Mouse (Mus musculus): ENCODE data around the gene Vkorc1l1. TPM values are rescaled to one million over a fixed set of nuclear protein-coding genes. Genes with fewer than 3 reads are reported as not detected.
"Not testable (repeated sequence)": the region's sequence is repeated elsewhere in the genome, so short reads cannot be mapped to it uniquely, and the experiment has no call there.

Vkorc1l1 gene
- polyA plus RNA-seq, 1 experiment, result 64.3 TPM

DNA sequence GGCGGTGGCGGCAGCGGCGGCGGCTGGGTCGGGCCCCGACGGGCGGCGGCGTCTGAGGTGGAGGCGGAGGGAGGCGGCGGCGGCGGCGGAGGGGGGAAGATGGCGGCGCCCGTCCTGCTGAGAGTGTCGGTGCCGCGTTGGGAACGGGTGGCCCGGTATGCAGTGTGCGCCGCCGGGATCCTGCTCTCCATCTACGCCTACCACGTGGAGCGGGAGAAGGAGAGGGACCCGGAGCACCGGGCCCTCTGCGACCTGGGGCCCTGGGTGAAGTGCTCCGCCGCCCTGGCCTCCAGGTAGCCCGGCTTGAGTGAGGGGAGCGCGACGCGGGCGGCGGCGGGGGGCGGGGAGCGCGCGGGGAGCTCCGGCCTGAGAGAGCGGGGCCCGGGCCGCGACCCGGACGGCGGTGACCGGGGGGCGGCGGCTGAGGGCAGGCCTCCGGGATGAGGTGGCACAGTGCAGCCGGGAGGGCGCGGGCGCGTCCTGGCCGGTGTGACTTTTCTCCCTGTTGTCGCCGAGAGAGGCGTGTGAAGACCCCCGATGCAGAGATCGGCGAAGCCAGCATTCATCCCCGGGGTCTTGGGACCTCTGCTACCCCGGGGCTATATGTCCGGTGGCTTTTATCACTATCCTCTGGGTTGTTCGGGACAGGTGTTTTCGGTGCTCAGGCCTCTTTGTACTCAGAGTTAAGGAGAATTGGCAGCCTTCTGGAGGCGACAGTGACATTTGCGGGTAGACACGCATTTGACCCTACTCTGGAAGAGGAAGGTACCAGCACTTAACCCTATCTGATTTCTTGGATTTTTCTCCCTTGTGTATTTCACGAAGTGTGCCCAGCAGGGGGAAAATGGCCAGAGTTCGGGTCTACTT is 536 bp downstream of the Vkorc1l1 start:
- DNase-seq (ENCODE audit: low read depth), result not testable (repeated sequence)

DNA sequence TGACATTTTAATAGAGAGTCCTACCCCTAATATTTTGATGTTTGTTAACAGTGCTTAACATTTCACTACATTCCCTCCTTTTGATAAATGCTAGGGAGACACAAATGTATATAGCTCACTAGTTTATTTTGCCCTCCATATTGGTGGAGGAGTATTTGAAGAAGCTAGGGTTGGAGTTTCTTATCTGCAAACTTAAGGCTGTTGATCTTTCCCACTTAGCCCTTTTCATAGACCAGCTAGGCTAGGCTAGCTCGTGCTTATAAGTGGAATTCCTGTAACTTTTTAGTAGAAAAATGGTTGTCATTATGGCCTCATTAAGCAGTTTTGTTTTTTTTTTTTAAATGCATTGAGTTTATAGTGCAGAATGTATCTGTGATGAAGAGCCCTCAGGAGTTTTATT is 1.6 kb downstream of the Vkorc1l1 start:
- no peak for DNase-seq (ENCODE audit: low read depth)

DNA sequence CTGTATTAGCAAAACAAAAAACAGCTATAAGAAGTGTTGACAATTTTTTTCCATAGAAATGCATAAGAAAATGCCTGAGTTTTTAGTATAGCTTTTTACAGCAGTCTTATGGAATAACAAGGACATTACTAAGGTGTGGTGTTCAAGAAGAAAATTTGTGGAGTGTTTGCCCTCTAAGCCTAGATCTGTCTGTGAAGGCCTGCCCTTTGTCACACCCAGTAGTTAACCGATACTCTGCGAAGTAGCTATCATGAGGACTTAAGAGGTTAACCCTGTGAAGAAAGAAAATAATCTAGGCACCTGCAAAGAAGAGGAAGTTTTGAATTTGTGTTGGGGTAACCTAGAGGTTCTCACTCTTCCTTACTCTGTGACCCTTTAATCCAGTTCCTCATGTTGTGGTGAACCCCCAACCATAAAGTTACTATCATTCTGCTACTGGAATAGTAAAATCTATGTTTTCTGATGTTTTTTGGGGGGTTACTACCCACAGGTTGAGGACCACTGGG is 5.8 kb downstream of the Vkorc1l1 start:
- DNase-seq (ENCODE audit: low read depth), result no peak

DNA sequence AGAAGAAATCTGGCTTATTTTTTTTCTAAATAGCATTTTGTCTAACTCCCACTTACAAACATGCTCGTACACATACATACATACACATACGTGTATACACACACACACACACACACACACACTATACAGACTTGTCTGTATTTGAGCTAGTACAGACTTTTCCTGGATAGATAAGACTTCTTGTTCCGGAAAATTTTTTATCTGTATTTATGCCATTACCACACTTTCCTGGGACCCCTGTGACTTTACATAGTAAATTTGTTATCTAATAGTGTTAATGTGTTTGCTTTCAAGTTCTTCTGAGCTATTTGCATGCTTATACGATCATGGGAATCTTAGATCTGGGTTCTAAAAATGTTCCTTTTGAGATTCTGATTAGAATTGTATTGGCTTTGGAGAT is 10.4 kb downstream of the Vkorc1l1 start:
- DNase-seq (ENCODE audit: low read depth), result no peak

DNA sequence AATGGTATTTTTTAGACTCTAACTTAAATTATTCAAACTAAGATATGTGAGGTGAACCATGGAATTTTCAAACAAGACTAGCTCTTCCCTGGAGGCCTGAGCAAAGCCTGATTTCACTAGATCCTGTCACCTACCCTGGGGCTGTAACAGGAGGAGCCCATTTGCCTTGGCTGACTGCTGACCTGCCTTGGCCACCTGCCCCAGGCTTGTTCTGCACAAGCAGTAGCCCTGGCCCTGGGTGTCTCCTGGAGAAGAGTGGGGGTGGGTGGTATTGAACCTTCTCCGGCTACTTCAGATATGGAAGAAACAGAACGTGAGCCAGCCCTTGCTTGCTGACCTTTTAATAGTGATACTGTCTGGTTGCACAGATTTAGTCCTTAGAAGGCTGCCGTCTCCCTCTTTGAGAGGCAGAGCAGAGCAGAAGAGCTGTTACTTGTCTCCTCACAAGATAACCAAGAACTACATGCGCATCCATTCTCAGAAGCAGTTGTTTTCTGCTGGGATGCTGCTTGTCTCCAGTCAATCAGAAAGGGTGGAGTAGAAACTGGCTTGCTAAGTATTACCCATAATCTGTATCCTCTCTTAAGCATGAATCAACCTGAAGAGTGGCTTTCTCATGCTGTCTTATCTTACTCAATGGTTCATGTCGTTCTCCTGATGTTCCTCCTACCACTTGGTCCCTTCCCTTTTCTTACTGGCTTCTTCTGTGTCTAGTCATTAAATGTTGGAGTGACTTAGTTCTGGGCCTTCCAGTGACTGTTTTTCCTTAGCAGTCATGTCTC is 12.9 kb downstream of the Vkorc1l1 start:
- no peak for DNase-seq (ENCODE audit: low read depth)

DNA sequence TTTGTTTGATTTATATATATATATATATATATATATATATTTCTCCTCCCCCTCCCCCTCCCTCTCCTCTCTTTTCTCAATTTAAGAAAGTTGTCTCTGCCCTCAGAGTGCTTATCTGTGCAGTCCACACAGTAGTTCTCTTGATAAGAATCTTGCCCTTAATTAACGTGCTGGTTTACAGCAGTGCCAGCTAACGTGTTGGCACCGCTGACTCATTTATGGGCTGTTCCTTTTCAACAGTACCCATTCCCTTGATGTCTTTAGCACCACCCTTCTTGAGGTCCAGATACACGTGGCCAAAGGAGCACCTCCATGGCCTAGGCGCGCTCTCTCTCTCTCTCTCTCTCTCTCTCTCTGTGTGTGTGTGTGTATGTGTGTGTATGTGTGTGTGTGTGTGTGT is 14.0 kb downstream of the Vkorc1l1 start:
- no peak for DNase-seq (ENCODE audit: low read depth)

DNA sequence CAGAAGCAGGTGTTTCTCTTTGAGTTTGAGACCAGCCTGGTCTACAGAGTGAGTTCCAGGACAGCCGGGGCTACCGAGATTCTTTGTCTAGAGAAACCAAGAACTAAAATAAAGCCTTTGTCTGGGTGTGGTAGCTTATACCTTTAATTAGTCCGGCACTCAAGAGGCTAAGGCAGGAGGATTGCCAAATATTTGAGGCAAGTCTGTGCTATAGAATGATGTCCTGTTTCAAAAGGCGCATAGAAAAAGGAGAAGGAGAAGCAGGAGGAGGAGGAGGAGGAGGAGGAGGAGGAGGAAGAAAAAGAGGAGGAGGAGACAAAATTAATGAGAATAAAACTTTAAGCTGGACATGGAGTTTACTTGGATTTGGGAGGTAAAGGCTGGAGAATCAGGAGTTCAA is 21.5 kb downstream of the Vkorc1l1 start:
- no peak for DNase-seq (ENCODE audit: low read depth)

DNA sequence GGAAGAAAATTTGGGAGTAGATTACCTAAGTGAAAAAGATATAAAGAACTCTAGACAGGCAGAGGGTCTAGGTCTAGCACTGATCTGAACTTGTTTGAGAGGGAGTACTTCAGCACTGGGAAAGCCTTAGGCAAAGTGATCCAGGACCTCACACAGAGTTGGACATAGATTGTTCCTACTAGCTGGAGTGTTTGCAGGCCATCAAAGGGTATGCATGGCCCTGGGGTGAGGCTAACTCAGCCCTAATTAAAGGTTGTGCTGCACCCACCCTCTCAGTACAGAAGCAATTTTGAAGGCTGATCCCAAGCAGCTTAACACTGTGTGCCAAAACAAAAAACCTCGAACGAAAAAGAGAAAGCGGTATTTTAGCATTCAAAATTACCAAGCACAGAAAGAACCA is 24.7 kb downstream of the Vkorc1l1 start:
- no peak for DNase-seq (ENCODE audit: low read depth)

DNA sequence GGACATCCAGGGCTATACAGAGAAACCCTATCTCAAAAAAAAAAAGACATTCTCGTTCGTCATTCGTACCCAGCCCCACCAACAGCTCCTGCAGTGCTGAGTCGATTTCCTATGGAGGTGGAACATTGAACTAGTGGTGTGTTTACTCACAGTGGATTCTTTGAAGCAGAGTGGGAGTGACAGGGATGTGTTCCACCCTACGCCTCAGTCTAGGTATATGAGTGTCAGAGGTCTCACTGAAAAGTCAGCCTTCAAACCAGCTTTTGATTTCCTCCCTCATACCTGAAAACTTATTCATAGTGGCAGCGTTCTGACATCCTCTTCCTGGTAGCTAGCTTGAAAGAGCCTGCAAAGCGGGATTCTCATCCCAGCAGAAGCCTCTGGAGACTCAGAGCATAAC is 26.6 kb downstream of the Vkorc1l1 start:
- DNase-seq (ENCODE audit: low read depth), result no peak

DNA sequence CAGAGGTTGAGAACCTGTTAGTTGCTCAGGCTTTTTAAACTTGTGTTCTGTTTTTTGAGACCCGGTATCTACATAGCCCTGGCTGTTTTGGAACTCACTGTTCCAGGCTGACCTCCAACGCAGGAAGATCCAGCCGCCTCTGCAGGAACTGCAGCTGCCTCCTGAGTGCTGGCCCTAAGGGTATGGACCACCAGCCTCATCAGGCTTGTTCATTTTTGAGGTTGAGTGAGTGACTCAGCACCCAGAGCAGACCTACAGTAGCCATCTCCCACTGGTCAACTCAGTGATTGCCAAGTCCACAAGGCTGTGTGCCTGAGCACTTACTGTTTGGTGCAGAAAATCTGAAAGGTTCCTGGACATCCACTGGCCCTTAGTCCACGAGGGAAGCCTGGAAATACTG is 29.7 kb downstream of the Vkorc1l1 start:
- DNase-seq (ENCODE audit: low read depth), result no peak

DNA sequence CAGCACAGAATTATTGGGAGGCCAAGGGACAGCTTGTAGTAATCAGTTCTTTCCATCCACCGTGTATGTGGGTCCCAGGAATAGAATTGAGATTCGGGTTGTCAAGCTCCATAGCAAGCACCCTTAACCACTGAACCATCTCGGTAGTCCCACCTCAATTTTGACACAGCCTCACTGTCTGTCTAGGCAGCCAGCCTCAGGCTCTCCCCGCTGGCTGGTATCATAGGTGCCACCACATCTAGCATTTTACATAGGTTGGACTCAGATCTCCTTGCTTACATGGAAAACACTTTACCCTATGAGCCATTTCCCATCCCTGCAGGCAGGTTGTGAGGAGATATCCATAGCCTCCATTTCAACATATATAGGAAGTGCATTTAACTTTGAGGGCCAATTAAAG is 32.6 kb downstream of the Vkorc1l1 start:
- no peak for DNase-seq (ENCODE audit: low read depth)

DNA sequence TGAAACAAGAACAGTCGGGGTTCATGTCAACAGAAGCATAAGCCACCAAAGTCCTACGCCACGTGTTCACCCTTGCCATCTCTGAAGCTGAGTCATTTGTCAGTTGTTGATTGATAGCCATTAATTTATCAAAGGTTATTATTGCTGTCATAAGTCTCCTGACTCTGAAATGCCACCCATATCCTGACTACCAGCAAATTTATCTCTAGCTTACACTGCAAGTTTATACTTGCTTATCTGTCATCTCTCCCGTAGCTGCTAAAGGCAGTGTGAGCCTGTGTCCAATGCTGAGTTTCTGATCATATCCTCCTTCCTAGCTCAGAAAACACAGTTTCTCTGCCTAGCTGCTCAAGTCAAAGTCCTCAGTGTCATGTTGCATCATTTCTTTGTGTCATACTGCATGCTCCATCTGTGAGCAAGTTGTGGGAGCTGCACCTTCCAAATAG is 33.1 kb downstream of the Vkorc1l1 start:
- peak; percentile 51 for DNase-seq (ENCODE audit: low read depth)

DNA sequence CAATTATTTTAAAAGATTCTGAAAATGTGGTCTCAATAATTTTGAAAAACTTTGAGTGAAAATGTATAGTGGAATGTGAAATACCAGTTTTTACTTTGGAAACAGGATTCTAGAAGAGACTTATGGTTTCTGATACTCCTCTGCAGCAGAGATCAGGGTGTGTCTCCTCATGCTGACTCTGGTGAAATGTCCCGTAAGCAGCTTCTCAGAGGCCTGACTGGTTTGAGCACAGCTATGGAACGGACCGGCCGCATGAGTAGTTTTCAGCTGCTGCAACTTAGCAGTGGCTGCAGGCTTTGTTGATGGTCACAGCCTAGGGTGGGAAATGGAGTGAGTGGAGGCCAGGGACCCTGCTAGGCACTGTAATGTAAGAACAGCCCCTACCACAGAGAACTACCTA is 36.0 kb downstream of the Vkorc1l1 start:
- DNase-seq (ENCODE audit: low read depth), result no peak

DNA sequence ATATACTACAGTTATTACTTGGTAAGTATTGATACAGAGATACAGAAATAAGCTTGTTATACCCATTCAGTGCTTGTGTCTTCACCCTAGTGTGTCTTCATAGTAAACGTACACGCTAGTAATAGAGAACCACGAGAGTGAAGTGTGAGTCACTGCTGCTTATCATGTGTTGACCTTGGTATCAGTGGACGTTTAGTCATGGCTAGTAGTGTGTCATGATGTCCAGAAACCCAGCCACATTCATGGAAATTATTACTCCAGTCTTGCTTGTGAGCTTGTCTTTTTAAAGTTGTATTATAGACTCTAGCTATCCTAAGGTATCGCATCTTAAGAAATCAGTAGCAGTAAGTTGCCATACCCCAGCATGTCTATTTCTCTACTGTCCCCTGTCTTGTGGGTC is 36.8 kb downstream of the Vkorc1l1 start:
- no peak for DNase-seq (ENCODE audit: low read depth)

DNA sequence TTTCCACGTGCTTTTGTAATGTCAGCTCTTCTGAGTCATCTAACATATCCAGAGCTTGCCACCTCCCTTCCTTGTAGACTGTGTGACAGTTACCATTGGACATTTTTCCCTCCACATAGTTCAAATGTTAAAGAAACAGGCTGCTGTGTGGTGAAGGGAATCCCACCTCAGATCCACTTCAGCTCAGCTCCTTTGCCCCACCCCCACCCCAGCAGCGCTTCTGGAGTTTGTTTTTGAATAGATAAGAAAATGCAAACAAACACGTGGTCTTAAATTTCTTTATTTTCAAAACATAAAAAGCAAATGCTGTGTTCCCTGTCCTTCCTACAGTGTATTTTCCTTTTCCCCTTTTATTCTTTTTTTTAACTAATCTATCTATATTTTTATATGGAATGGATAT is 38.4 kb downstream of the Vkorc1l1 start:
- no peak for DNase-seq (ENCODE audit: low read depth)

DNA sequence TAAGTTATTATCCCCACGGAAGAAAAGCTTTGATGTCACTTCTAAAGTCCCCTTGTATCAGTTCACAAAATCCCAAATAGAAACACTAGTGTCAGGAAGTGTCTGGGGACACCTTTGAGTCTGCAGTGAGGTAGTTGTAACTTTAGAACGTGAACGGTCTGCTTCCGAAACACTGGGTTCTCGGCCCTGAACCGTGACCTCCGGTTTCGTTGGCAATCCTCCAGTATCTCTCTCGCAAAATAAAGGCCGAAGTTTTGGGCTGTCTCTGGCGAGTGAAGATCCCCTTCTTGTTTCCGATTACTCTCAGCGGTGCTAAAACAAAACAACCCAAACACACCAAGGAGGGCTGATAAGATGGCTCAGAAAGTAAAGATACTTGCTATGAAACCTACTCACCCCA is 47.6 kb downstream of the Vkorc1l1 start:
- no peak for DNase-seq (ENCODE audit: low read depth)

DNA sequence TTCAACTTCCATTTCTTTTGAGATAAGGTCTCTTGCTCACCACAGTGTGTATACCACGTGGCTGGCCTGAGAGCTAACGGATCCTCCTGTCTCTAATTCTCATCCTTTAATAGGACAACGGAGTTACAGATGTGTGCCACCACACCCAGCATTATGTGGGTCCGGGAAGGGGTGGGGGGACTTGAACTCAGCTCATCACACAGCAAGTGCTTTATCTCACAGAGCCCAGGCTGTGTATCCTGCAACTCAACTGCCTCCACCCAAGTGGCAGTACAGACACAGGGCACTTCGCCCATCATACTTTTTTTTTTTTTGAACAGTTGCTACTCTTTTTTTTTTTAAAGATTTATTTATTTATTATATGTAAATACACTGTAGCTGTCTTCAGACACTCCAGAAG is 50.1 kb downstream of the Vkorc1l1 start:
- no peak for DNase-seq (ENCODE audit: low read depth)

DNA sequence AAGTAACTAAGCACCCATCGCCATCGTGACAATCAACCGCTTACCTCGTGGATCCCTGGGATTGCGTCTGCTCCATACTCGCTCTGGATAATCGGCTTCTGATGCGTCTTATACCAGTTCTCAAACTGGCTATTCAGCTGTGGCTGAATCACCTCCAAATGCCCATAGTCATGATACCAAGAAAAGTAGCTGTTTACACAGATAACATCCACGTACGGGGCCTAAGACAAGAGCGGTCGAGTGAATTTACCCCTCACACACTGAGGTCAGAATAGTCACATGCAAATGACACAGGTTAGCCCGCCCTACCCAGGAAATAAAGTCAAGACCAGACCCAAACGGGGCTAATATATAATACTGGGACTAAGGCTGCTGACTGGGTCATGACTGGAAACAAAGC is 51.6 kb downstream of the Vkorc1l1 start:
- DNase-seq (ENCODE audit: low read depth), result no peak

DNA sequence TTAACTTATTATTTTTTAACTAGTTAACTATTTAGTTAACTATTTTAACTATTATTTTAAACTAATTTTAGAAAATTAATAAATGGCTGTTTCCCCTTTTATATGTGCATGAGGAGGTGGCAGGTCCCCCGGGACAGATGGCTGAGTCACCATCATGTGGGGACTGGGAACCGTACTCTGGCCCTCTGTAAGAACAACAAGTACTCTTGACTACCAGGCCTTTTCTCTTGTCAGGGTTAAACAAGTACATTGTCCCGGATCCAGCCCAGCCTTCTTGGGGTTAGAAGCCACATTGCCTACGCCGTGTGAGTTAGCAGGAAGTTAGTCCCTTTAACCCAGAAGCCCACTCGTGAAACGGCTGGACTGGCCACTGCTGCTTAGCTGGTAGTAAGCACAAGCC is 53.2 kb downstream of the Vkorc1l1 start:
- no peak for DNase-seq (ENCODE audit: low read depth)

DNA sequence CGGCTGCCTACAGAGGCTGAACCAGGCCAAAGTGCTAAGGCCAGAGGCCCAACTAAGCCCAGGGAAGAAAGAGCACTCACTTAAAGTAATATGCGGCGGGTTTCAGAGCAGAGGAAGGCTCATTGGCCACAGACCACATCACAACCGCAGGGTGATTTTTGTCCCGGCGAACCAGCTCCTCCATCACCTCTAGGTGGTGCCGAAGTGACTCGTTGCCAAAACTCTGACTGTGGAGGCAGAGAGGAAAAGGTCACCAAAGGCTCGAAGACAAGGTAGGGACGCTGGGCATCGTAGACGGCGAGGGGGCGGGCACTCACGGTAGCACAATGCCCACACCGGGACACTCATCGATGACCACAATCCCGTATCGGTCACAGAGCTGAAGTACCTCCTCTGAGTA is 55.9 kb downstream of the Vkorc1l1 start:
- DNase-seq (ENCODE audit: low read depth), result no peak

DNA sequence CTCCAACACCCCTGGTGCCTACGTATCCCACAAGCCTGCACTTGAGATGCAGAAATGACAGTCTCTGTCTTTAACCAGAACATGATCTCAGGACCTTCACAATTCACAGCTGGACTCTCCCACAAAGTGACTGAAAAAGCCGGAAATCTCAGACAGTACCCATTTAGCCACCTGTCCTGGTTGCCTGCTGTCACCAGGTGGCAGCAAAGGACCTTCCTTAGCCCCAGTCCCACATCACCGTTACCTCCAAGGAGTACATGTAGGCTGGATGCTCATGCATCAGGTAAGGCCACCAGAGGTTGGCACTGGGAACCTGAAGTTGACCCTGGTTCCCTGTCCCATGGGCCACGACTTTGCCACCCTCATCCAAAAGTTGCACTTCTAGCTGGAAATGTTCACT is 57.3 kb downstream of the Vkorc1l1 start:
- no peak for DNase-seq (ENCODE audit: low read depth)

DNA sequence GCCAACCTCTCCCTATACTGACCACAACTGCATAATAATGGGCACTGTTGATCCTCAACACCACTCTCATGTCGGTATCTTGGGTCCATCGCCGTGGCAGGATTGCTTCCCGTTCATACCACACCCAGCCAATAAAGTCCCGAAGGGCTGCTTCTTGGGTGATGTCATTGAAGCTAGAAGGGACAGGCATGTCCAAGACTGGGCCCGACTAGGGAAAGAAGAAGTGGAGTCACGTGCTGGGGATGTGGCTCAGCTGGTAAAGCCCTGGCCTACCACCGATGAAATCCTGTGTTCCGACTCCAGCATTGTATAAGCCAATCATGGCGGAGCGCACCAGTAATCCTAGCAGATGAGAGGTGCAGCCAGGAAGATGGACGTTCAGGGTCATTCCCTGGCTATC is 59.0 kb downstream of the Vkorc1l1 start:
- no peak for DNase-seq (ENCODE audit: low read depth)
